Mouse (Mus musculus) forebrain, embryonic 11.5 days (tissue): ENCODE measurements at regions not wholly inside any gene's neighbourhood (a gene's known extent, or its start where the extent isn't known, plus 50 kb on each side); places are given as distances from the start of the nearest gene placed in this dataset.
"Not testable (repeated sequence)": the region's sequence is repeated elsewhere in the genome, so short reads cannot be mapped to it uniquely, and the experiment has no call there.

Experiments used
- ATAC-seq: fragments of 200-750 bp; cut with Nextera tagmentation; replicated peaks from 2 replicates; pipeline ENCODE4 v1.8.0; 2017; ENCODE audit warnings: moderate TSS enrichment; ENCODE audit not compliant: low FRiP score
- DNase-seq: peaks from one replicate; pipeline ENCODE4 v3.0.0-alpha.2; 2017; ENCODE audit warnings: low spot score
- H3K27ac ChIP-seq: fragments of 300-500 bp; sonication (generic); 2 replicates; pipeline ENCODE4 v1.5.1; 2014; ENCODE audit warnings: low read depth, low read length
- H3K27me3 ChIP-seq: fragments of 300-500 bp; sonication (generic); 2 replicates; pipeline ENCODE4 v1.6.1; 2014; ENCODE audit warnings: mild to moderate bottlenecking, low read length, mixed read lengths; ENCODE audit not compliant: control insufficient read depth, insufficient read depth
- H3K36me3 ChIP-seq: fragments of 300-500 bp; sonication (generic); 2 replicates; pipeline ENCODE4 v1.6.1; 2014; ENCODE audit warnings: mild to moderate bottlenecking, low read length, moderate library complexity, mixed read lengths; ENCODE audit not compliant: control insufficient read depth, insufficient read depth
- H3K4me1 ChIP-seq: fragments of 300-500 bp; sonication (generic); replicated peaks from 2 replicates; pipeline ENCODE4 v1.6.1; 2014; ENCODE audit warnings: low read length, mixed read lengths; ENCODE audit not compliant: control insufficient read depth, insufficient read depth
- H3K4me2 ChIP-seq: fragments of 300-500 bp; sonication (generic); 2 replicates; pipeline ENCODE4 v1.6.1; 2014; ENCODE audit warnings: low read depth, mild to moderate bottlenecking, low read length, moderate library complexity, mixed read lengths; ENCODE audit not compliant: severe bottlenecking
- H3K4me3 ChIP-seq: fragments of 300-500 bp; sonication (generic); 2 replicates; pipeline ENCODE4 v1.5.1; 2014; ENCODE audit warnings: low read depth, low read length
- H3K9ac ChIP-seq: fragments of 300-500 bp; sonication (generic); 2 replicates; pipeline ENCODE4 v1.6.1; 2014; ENCODE audit warnings: low read length
- H3K9me3 ChIP-seq: fragments of 300-500 bp; sonication (generic); 2 replicates; pipeline ENCODE4 v1.6.1; 2016; ENCODE audit warnings: low read length, mixed read lengths; ENCODE audit not compliant: control insufficient read depth
- WGBS: fragments of 180-500 bp; shearing (Covaris S2); extraction: QIAGEN DNeasy Blood & Tissue Kit; methylation state at CpG from one replicate; pipeline ENCODE4 v1.1.7; 2014; 5-methylcytosine and 5-hydroxymethylcytosine counted together

GRCm38 (mm10) chr13:26959534-26960100, 97.8 kb upstream of the Prl start:
- Histone ChIP-seq H3K4me2 (no peak overlapping the region), H3K9ac (no peak overlapping the region), H3K9me3 (no peaks in the 10 kb centered on the region), H3K4me1 (no peaks in the 10 kb centered on the region), H3K27ac (no peak overlapping the region), H3K36me3 (no peaks in the 10 kb centered on the region), H3K4me3 (no peak overlapping the region), H3K27me3 (no peaks in the 10 kb centered on the region)
- DNase-seq (no peak), ATAC-seq (no peak)
- WGBS, result 90% methylated on average over 4 of the region's 4 CpGs

- H3K4me3 ChIP-seq, DNase-seq, H3K4me2 ChIP-seq, ATAC-seq, H3K27me3 ChIP-seq, H3K36me3 ChIP-seq, H3K9me3 ChIP-seq, H3K27ac ChIP-seq, H3K4me1 ChIP-seq, H3K9ac ChIP-seq: not testable (repeated sequence)
These were observed 96.8 kb upstream of the Prl start for GRCm38 (mm10) chr13:26960531-26960930.

- ATAC-seq (no peak), DNase-seq (no peak)
- H3K27me3 ChIP-seq, result no peaks in the 10 kb centered on the region
- H3K9ac ChIP-seq, result no peak overlapping the region
- H3K9me3 ChIP-seq, result no peaks in the 10 kb centered on the region
- H3K4me3 ChIP-seq, result no peak overlapping the region
- no peaks in the 10 kb centered on the region for H3K4me1 ChIP-seq
- no peaks in the 10 kb centered on the region for H3K36me3 ChIP-seq
- no peak overlapping the region for H3K4me2 ChIP-seq
- no peak overlapping the region for H3K27ac ChIP-seq
- WGBS, result 94% methylated on average over 1 of the region's 1 CpGs
These were observed 81.3 kb upstream of the Prl start for GRCm38 (mm10) chr13:26976024-26976423.

GRCm38 (mm10) chr13:26980475-26980874, 76.9 kb upstream of the Prl start:
- Histone ChIP-seq H3K27ac (no peak overlapping the region), H3K9ac (no peak overlapping the region), H3K4me1 (no peaks in the 10 kb centered on the region), H3K9me3 (no peaks in the 10 kb centered on the region), H3K4me3 (no peak overlapping the region), H3K36me3 (no peaks in the 10 kb centered on the region), H3K27me3 (no peaks in the 10 kb centered on the region), H3K4me2 (no peak overlapping the region)
- DNase-seq (no peak), ATAC-seq (no peak)
- 81% methylated on average over 1 of the region's 1 CpGs for WGBS
